Mouse (Mus musculus) heart, embryonic 14.5 days (tissue): ENCODE results near the gene Apba2. TPM values are rescaled to one million over a fixed set of nuclear protein-coding genes. Genes with fewer than 3 reads are reported as not detected.

Experiments used
- ATAC-seq: fragments of 200-750 bp; cut with Nextera tagmentation; 2 replicates; pipeline ENCODE4 v1.8.0; 2017; ENCODE audit warnings: low read depth, moderate TSS enrichment; ENCODE audit not compliant: insufficient number of reproducible peaks, insufficient read depth, low FRiP score
- H3K27ac ChIP-seq, 2 experiments: fragments of 200-500 bp in 1 of 2; fragments of 300-500 bp in 1 of 2; sonication (generic) in 1 of 2; replicated peaks in 1 of 2; 2 replicates each; pipeline ENCODE4 v1.5.1; 2012 to 2014; ENCODE audit warnings: low read depth in 2 of 2, low read length in 2 of 2, control low read depth in 1 of 2, mild to moderate bottlenecking in 1 of 2, mixed read lengths in 1 of 2; ENCODE audit not compliant: control insufficient read depth in 1 of 2, insufficient read depth in 1 of 2
- H3K27me3 ChIP-seq: fragments of 300-500 bp; sonication (generic); 2 replicates; pipeline ENCODE4 v1.6.1; 2014; ENCODE audit warnings: mild to moderate bottlenecking, low read length, control low read depth; ENCODE audit not compliant: control insufficient read depth, insufficient read depth
- H3K36me3 ChIP-seq: fragments of 300-500 bp; sonication (generic); 2 replicates; pipeline ENCODE4 v1.6.1; 2014; ENCODE audit warnings: mild to moderate bottlenecking, control low read depth, low read length, mixed read lengths; ENCODE audit not compliant: control insufficient read depth, insufficient read depth
- H3K4me1 ChIP-seq, 2 experiments: fragments of 200-500 bp in 1 of 2; fragments of 300-500 bp in 1 of 2; sonication (generic) in 1 of 2; 2 replicates each; pipeline ENCODE4 v1.6.1; 2012 to 2014; ENCODE audit warnings: low read length in 2 of 2, control low read depth in 1 of 2, mixed read lengths in 1 of 2; ENCODE audit not compliant: control insufficient read depth in 2 of 2, insufficient read depth in 2 of 2
- H3K4me2 ChIP-seq: fragments of 300-500 bp; sonication (generic); 2 replicates; pipeline ENCODE4 v1.6.1; 2014; ENCODE audit warnings: mild to moderate bottlenecking, low read length
- H3K4me3 ChIP-seq, 2 experiments: fragments of 200-500 bp in 1 of 2; fragments of 300-500 bp in 1 of 2; sonication (generic) in 1 of 2; 2 replicates each; pipeline ENCODE4 v1.5.1; 2012 to 2014; ENCODE audit warnings: low read length in 2 of 2, mild to moderate bottlenecking in 2 of 2, control low read depth in 1 of 2, low read depth in 1 of 2, moderate library complexity in 1 of 2; ENCODE audit not compliant: control insufficient read depth in 1 of 2, insufficient read depth in 1 of 2
- H3K9ac ChIP-seq: fragments of 300-500 bp; sonication (generic); 2 replicates; pipeline ENCODE4 v1.6.1; 2014; ENCODE audit warnings: mild to moderate bottlenecking, low read length
- H3K9me3 ChIP-seq: fragments of 300-500 bp; sonication (generic); 2 replicates; pipeline ENCODE4 v1.6.1; 2016; ENCODE audit warnings: low read length, control low read depth; ENCODE audit not compliant: control insufficient read depth
- WGBS: fragments of 180-500 bp; shearing (Covaris S2); extraction: QIAGEN DNeasy Blood & Tissue Kit; methylation state at CpG from one replicate; pipeline ENCODE4 v1.1.7; 2014; 5-methylcytosine and 5-hydroxymethylcytosine counted together
- polyA plus RNA-seq: library from polyadenylated mRNA; unstranded; fragments of >200 nt; fragmentation: Nextera tagmentation; extraction: Ambion mirVana; gene quantifications from 2 replicates; pipeline ENCODE4 v1.2.1, GENCODE M21; 2014

Gene Apba2
- polyA plus RNA-seq, 1 experiment from 2014 or later, result 0.85 TPM

GRCm38 (mm10) chr7:64708176-64708575 is 206.7 kb downstream of the Apba2 start:
- WGBS, result 66% methylated on average over 4 of the region's 4 CpGs
- Histone ChIP-seq H3K27me3 (no peaks in the 10 kb centered on the region), H3K36me3 (no peaks in the 10 kb centered on the region), H3K9me3 (no peaks in the 10 kb centered on the region), H3K4me3 (no peak overlapping the region), H3K9ac (no peak overlapping the region), H3K4me2 (no peak overlapping the region), H3K27ac (no peak overlapping the region), H3K4me1 (no peaks in the 10 kb centered on the region)
- no peak for ATAC-seq

GRCm38 (mm10) chr7:64709520-64710262 is 208.2 kb downstream of the Apba2 start:
- Histone ChIP-seq H3K9me3 (no peaks in the 10 kb centered on the region), H3K27ac (no peak overlapping the region), H3K4me2 (no peak overlapping the region), H3K36me3 (no peaks in the 10 kb centered on the region), H3K27me3 (no peaks in the 10 kb centered on the region), H3K4me3 (no peak overlapping the region), H3K9ac (no peak overlapping the region), H3K4me1 (no peaks in the 10 kb centered on the region)
- ATAC-seq, result no peak
- 78% methylated on average over 13 of the region's 13 CpGs for WGBS

- Histone ChIP-seq H3K36me3 (no peaks in the 10 kb centered on the region), H3K4me3 (no peak overlapping the region), H3K9ac (no peak overlapping the region), H3K4me2 (no peak overlapping the region), H3K9me3 (no peaks in the 10 kb centered on the region), H3K27ac (no peak overlapping the region), H3K27me3 (no peaks in the 10 kb centered on the region), H3K4me1 (no peaks in the 10 kb centered on the region)
- no peak for ATAC-seq
- 75% methylated on average over 2 of the region's 2 CpGs for WGBS
Observed at GRCm38 (mm10) chr7:64716286-64716685, 214.8 kb downstream of the Apba2 start.

- 66% methylated on average over 3 of the region's 3 CpGs for WGBS
- Histone ChIP-seq H3K4me1 (no peaks in the 10 kb centered on the region), H3K4me3 (no peak overlapping the region), H3K27ac (no peak overlapping the region), H3K9ac (no peak overlapping the region), H3K4me2 (no peak overlapping the region), H3K27me3 (no peaks in the 10 kb centered on the region), H3K9me3 (no peaks in the 10 kb centered on the region), H3K36me3 (no peaks in the 10 kb centered on the region)
- no peak for ATAC-seq
Observed at GRCm38 (mm10) chr7:64723313-64723712, 221.8 kb downstream of the Apba2 start.

- Histone ChIP-seq H3K4me2 (no peak overlapping the region), H3K4me3 (no peak overlapping the region), H3K27me3 (no peaks in the 10 kb centered on the region), H3K36me3 (no peaks in the 10 kb centered on the region), H3K9ac (no peak overlapping the region), H3K4me1 (no peaks in the 10 kb centered on the region), H3K27ac (no peak overlapping the region), H3K9me3 (no peaks in the 10 kb centered on the region)
- ATAC-seq, result no peak
- WGBS, result 73% methylated on average over 1 of the region's 1 CpGs
Observed at GRCm38 (mm10) chr7:64724409-64724808, 222.9 kb downstream of the Apba2 start.

- no peak for ATAC-seq
- H3K27ac ChIP-seq, result no peak overlapping the region
- no peak overlapping the region for H3K4me3 ChIP-seq
- H3K4me1 ChIP-seq, result no peaks in the 10 kb centered on the region
- no peaks in the 10 kb centered on the region for H3K36me3 ChIP-seq
- H3K9me3 ChIP-seq, result no peaks in the 10 kb centered on the region
- H3K4me2 ChIP-seq, result no peak overlapping the region
- H3K27me3 ChIP-seq, result no peaks in the 10 kb centered on the region
- WGBS, result 72% methylated on average over 6 of the region's 6 CpGs
- no peak overlapping the region for H3K9ac ChIP-seq
Observed at GRCm38 (mm10) chr7:64725967-64726695, 224.6 kb downstream of the Apba2 start.

GRCm38 (mm10) chr7:64728181-64728591 is 226.7 kb downstream of the Apba2 start:
- Histone ChIP-seq H3K9me3 (no peaks in the 10 kb centered on the region), H3K9ac (no peak overlapping the region), H3K4me3 (no peak overlapping the region), H3K36me3 (no peaks in the 10 kb centered on the region), H3K27me3 (no peaks in the 10 kb centered on the region), H3K4me2 (no peak overlapping the region), H3K27ac (no peak overlapping the region), H3K4me1 (no peaks in the 10 kb centered on the region)
- 74% methylated on average over 5 of the region's 5 CpGs for WGBS
- no peak for ATAC-seq
